Mouse (Mus musculus) C2C12 (cell line): ENCODE measurements around the gene Plekhd1.

Experiments
- CTCF ChIP-seq: IDR thresholded peaks from one replicate; pipeline ENCODE4 v1.5.1; 2011; ENCODE audit not compliant: control insufficient read depth, insufficient read depth, insufficient read length
- MAX ChIP-seq: IDR thresholded peaks from one replicate; pipeline ENCODE4 v1.6.1; 2011; ENCODE audit warnings: mild to moderate bottlenecking, control low read depth
- USF1 ChIP-seq: IDR thresholded peaks from one replicate; pipeline ENCODE4 v1.6.1; 2011; ENCODE audit warnings: low read depth, mild to moderate bottlenecking, control low read depth, moderate library complexity

- TF ChIP-seq USF1: no peak
- TF ChIP-seq MAX: no peak
- TF ChIP-seq CTCF: no peak
Observed at GRCm38 (mm10) chr12:80698526-80699143, 6.2 kb downstream of the Plekhd1 start.
